Mouse (Mus musculus) embryonic fibroblast, embryonic 13.5 days (primary cell): Measurements from ENCODE around the gene Btnl2.

Source experiments
- CTCF ChIP-seq: IDR thresholded peaks from 2 replicates; pipeline ENCODE4 v1.5.1; 2011; ENCODE audit warnings: mild to moderate bottlenecking, control low read depth, low read length, moderate library complexity, borderline replicate concordance; ENCODE audit not compliant: insufficient read depth
- POLR2A ChIP-seq: IDR thresholded peaks from 2 replicates; pipeline ENCODE4 v1.6.1; 2011; ENCODE audit warnings: low read depth, mild to moderate bottlenecking, control low read depth, low read length, moderate library complexity

DNA sequence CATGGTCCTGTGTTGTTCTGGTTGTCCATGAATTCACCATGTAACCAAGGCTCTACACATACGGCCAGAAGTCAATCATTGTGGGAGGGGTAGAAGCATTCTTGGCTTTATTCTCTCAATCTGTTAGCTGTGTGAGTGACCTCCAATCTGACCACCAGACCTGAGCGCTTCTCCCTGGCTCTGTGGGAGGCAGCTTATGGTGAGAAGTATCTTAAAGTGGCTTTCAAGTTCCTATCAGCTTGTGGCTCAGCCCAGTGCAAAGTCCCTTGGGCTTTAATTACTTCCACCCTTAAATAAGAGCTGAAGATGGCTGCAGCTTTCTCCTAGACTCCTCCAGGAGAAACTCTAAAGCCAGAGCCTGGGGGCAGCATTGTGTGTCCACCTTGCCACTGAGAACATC, 22.2 kb downstream of the Btnl2 start, which contains the start of gene Btnl1:
- TF ChIP-seq CTCF (no peak), POLR2A (no peak)
